Mouse (Mus musculus) MEL (cell line): Measurements from ENCODE around the gene Vasn. TPM values are rescaled to one million over a fixed set of nuclear protein-coding genes. Genes with fewer than 3 reads are reported as not detected.

Source experiments
- DNase-seq: peaks from one replicate; pipeline ENCODE4 v3.0.0; 2011; ENCODE audit warnings: low read depth, low spot score
- H3K27ac ChIP-seq: 2 replicates; pipeline ENCODE4 v1.5.1; 2012; ENCODE audit warnings: low read depth, mild to moderate bottlenecking, control low read depth, low read length, moderate library complexity; ENCODE audit not compliant: control insufficient read depth
- H3K27me3 ChIP-seq, 2 experiments: fragments of 150-350 bp in 1 of 2; sonication (generic) in 1 of 2; 2 replicates each; pipeline ENCODE4 v1.6.1; 2012; ENCODE audit warnings: low read length in 2 of 2, mild to moderate bottlenecking in 2 of 2, improper control_type of control experiment in 1 of 2, moderate library complexity in 1 of 2; ENCODE audit not compliant: insufficient read depth in 2 of 2, control insufficient read depth in 1 of 2
- H3K36me3 ChIP-seq, 2 experiments: 2 replicates each; pipeline ENCODE4 v1.6.1; 2012 to 2014; ENCODE audit warnings: low read length in 2 of 2, improper control_type of control experiment in 1 of 2, inconsistent platforms in 1 of 2, mild to moderate bottlenecking in 1 of 2; ENCODE audit not compliant: insufficient read depth in 2 of 2, control insufficient read depth in 1 of 2
- H3K4me1 ChIP-seq, 2 experiments: fragments of 150-350 bp in 1 of 2; sonication (generic) in 1 of 2; 2 replicates each; pipeline ENCODE4 v1.6.1; 2012; ENCODE audit warnings: low read length in 2 of 2, improper control_type of control experiment in 1 of 2, mild to moderate bottlenecking in 1 of 2; ENCODE audit not compliant: insufficient read depth in 2 of 2, control insufficient read depth in 1 of 2
- H3K4me3 ChIP-seq, 2 experiments: fragments of 150-350 bp in 1 of 2; sonication (generic) in 1 of 2; 2 replicates each; pipeline ENCODE4 v1.5.1; 2012; ENCODE audit warnings: low read depth in 2 of 2, low read length in 2 of 2, mild to moderate bottlenecking in 2 of 2, moderate library complexity in 2 of 2, control low read depth in 1 of 2, improper control_type of control experiment in 1 of 2; ENCODE audit not compliant: control insufficient read depth in 1 of 2, insufficient read depth in 1 of 2
- H3K79me2 ChIP-seq: 2 replicates; pipeline ENCODE4 v1.6.1; 2012; ENCODE audit warnings: mild to moderate bottlenecking, low read length, moderate library complexity; ENCODE audit not compliant: control insufficient read depth, poor library complexity, insufficient read depth
- H3K9ac ChIP-seq: 2 replicates; pipeline ENCODE4 v1.6.1; 2012; ENCODE audit warnings: low read depth, mild to moderate bottlenecking, control low read depth, low read length, moderate library complexity; ENCODE audit not compliant: control insufficient read depth, poor library complexity, severe bottlenecking
- H3K9me3 ChIP-seq: fragments of 150-350 bp; sonication (generic); replicated peaks from 2 replicates; pipeline ENCODE4 v1.6.1; 2012; ENCODE audit warnings: mild to moderate bottlenecking, low read length, improper control_type of control experiment, moderate library complexity; ENCODE audit not compliant: insufficient read depth
- CHD2 ChIP-seq: IDR thresholded peaks from 2 replicates; pipeline ENCODE4 v1.6.1; 2011; ENCODE audit warnings: low read length, improper control_type of control experiment
- EP300 ChIP-seq, 2 experiments: IDR thresholded peaks; 2 replicates each; pipeline ENCODE4 v1.6.1; 2011; ENCODE audit warnings: improper control_type of control experiment in 2 of 2, low read length in 2 of 2, low read depth in 1 of 2, mild to moderate bottlenecking in 1 of 2
- ETS1 ChIP-seq: IDR thresholded peaks from 2 replicates; pipeline ENCODE4 v1.6.1; 2012; ENCODE audit warnings: low read depth, mild to moderate bottlenecking, inconsistent platforms, low read length, improper control_type of control experiment, moderate library complexity
- KAT2A ChIP-seq: conservative IDR thresholded peaks from 2 replicates; pipeline ENCODE4 v1.6.1; 2012; ENCODE audit warnings: low read depth, low read length, improper control_type of control experiment, inconsistent platforms
- MAFK ChIP-seq: IDR thresholded peaks from 2 replicates; pipeline ENCODE4 v1.6.1; 2011; ENCODE audit warnings: low read depth, mild to moderate bottlenecking, low read length, improper control_type of control experiment, borderline replicate concordance
- MAX ChIP-seq: IDR thresholded peaks from 2 replicates; pipeline ENCODE4 v1.6.1; 2011; ENCODE audit warnings: low read length, improper control_type of control experiment
- MEF2A ChIP-seq: IDR thresholded peaks from 2 replicates; pipeline ENCODE4 v1.6.1; 2014; ENCODE audit warnings: low read depth, mild to moderate bottlenecking, inconsistent platforms, low read length, improper control_type of control experiment; ENCODE audit not compliant: poor library complexity, insufficient replicate concordance, severe bottlenecking; ENCODE audit errors: extremely low read depth
- NELFE ChIP-seq: IDR thresholded peaks from 2 replicates; pipeline ENCODE4 v1.6.1; 2011; ENCODE audit warnings: low read depth, low read length, improper control_type of control experiment
- NRF1 ChIP-seq: IDR thresholded peaks from 2 replicates; pipeline ENCODE4 v1.6.1; 2014; ENCODE audit warnings: low read depth, mild to moderate bottlenecking, inconsistent platforms, low read length, improper control_type of control experiment, moderate library complexity; ENCODE audit not compliant: poor library complexity, insufficient read depth, severe bottlenecking
- POLR2A ChIP-seq, 2 experiments: IDR thresholded peaks; 2 replicates each; pipeline ENCODE4 v1.6.1; 2011 to 2012; ENCODE audit warnings: low read length in 2 of 2, mild to moderate bottlenecking in 2 of 2, control low read depth in 1 of 2, improper control_type of control experiment in 1 of 2, low read depth in 1 of 2, moderate library complexity in 1 of 2; ENCODE audit not compliant: control insufficient read depth in 1 of 2, insufficient read depth in 1 of 2, poor library complexity in 1 of 2
- POLR2AphosphoS5 ChIP-seq: IDR thresholded peaks from 2 replicates; pipeline ENCODE4 v1.6.1; 2012; ENCODE audit warnings: low read depth, borderline replicate concordance, mild to moderate bottlenecking, inconsistent platforms, low read length, moderate library complexity, mixed read lengths
- RCOR1 ChIP-seq: IDR thresholded peaks from 2 replicates; pipeline ENCODE4 v1.6.1; 2012; ENCODE audit warnings: low read depth, mild to moderate bottlenecking, inconsistent platforms, low read length, improper control_type of control experiment
- TBP ChIP-seq: IDR thresholded peaks from 2 replicates; pipeline ENCODE4 v1.8.0; 2011; ENCODE audit warnings: low read depth, low read length, improper control_type of control experiment
- UBTF ChIP-seq: IDR thresholded peaks from 2 replicates; pipeline ENCODE4 v1.6.1; 2012; ENCODE audit warnings: low read depth, mild to moderate bottlenecking, inconsistent platforms, low read length, improper control_type of control experiment, moderate library complexity, borderline replicate concordance; ENCODE audit not compliant: insufficient read depth
- USF2 ChIP-seq, 2 experiments: IDR thresholded peaks; 2 replicates each; pipeline ENCODE4 v1.6.1; 2011 to 2012; ENCODE audit warnings: improper control_type of control experiment in 2 of 2, low read length in 2 of 2, borderline replicate concordance in 1 of 2, inconsistent platforms in 1 of 2, low read depth in 1 of 2, mild to moderate bottlenecking in 1 of 2; ENCODE audit not compliant: insufficient read depth in 1 of 2
- polyA plus RNA-seq, 2 experiments: library from polyadenylated mRNA; stranded (reverse) in 1 of 2; unstranded in 1 of 2; fragments of >175 nt in 1 of 2; fragments of >200 nt in 1 of 2; gene quantifications; 2 replicates each; pipeline versions ENCODE4 v1.2.1 to v1.2.4; 2012; ENCODE audit warnings: low replicate concordance in 2 of 2, low read depth in 1 of 2; ENCODE audit not compliant: insufficient read length in 2 of 2, insufficient read depth in 1 of 2, missing spikeins in 1 of 2
- total RNA-seq: library from RNA; depleted of rRNA; stranded (reverse); fragments of 300-350 nt; gene quantifications from 2 replicates; pipeline ENCODE4 v1.2.3, GENCODE M21; 2012

Vasn gene
- total and polyA plus RNA-seq, 3 experiments: 0.19 to 3.1 TPM; not detected in 1

GRCm38 (mm10) chr16:4647651-4648141 is 8.0 kb downstream of the Vasn start:
- no peaks in the 10 kb centered on the region for H3K36me3 ChIP-seq

GRCm38 (mm10) chr16:4648416-4649023 is 8.8 kb downstream of the Vasn start:
- H3K27me3 ChIP-seq: no peaks in the 10 kb centered on the region
- no peaks in the 10 kb centered on the region for H3K36me3 ChIP-seq
- no peak overlapping the region for H3K4me3 ChIP-seq
- TF ChIP-seq CHD2: no peak
- TF ChIP-seq TBP: no peak
- TF ChIP-seq UBTF: no peak
- TF ChIP-seq USF2 (IDR thresholded peaks at IDR 0.05; ENCODE audit: borderline replicate concordance in 1 of 2, insufficient read depth in 1 of 2, low read depth in 1 of 2, low read length in 2 of 2): no peak
- no peak for TF ChIP-seq NELFE
- DNase-seq: no peak
- no peaks in the 10 kb centered on the region for H3K79me2 ChIP-seq
- H3K4me1 ChIP-seq: no peaks in the 10 kb centered on the region
- no peak overlapping the region for H3K9ac ChIP-seq
- H3K9me3 ChIP-seq: no peaks in the 10 kb centered on the region
- no peak overlapping the region for H3K27ac ChIP-seq

More at GRCm38 (mm10) chr16:4647651-4648141, 8.0 kb downstream of the Vasn start:
- Histone ChIP-seq H3K27ac (no peak overlapping the region), H3K9me3 (no peaks in the 10 kb centered on the region), H3K4me1 (no peaks in the 10 kb centered on the region), H3K27me3 (no peaks in the 10 kb centered on the region), H3K9ac (no peak overlapping the region), H3K4me3 (no peak overlapping the region), H3K79me2 (no peaks in the 10 kb centered on the region)
- no peak for TF ChIP-seq MEF2A
- TF ChIP-seq POLR2AphosphoS5: no peak
- no peak for TF ChIP-seq MAFK
- no peak for TF ChIP-seq TBP
- no peak for DNase-seq

- H3K9me3 ChIP-seq: no peaks in the 10 kb centered on the region
- H3K27ac ChIP-seq: no peak overlapping the region
- TF ChIP-seq POLR2A (IDR thresholded peaks at IDR 0.05; ENCODE audit: control insufficient read depth in 1 of 2, insufficient read depth in 1 of 2, low read depth in 1 of 2, low read length in 2 of 2, poor library complexity in 1 of 2): no peak
- TF ChIP-seq EP300 (IDR thresholded peaks at IDR 0.05; ENCODE audit: low read depth in 1 of 2, low read length in 2 of 2): no peak
- TF ChIP-seq ETS1: no peak
- no peak for TF ChIP-seq KAT2A
- no peak for TF ChIP-seq USF2 (IDR thresholded peaks at IDR 0.05; ENCODE audit: borderline replicate concordance in 1 of 2, insufficient read depth in 1 of 2, low read depth in 1 of 2, low read length in 2 of 2)
- TF ChIP-seq NRF1: no peak
- TF ChIP-seq MAX: no peak
- TF ChIP-seq RCOR1: no peak
- H3K36me3 ChIP-seq: no peaks in the 10 kb centered on the region
- H3K4me1 ChIP-seq: no peaks in the 10 kb centered on the region
- H3K9ac ChIP-seq: no peak overlapping the region
- H3K27me3 ChIP-seq: no peaks in the 10 kb centered on the region
- H3K4me3 ChIP-seq: no peak overlapping the region
- no peak for DNase-seq
- H3K79me2 ChIP-seq: no peaks in the 10 kb centered on the region
Observed at GRCm38 (mm10) chr16:4649211-4649610, 9.5 kb downstream of the Vasn start.
